Mouse (Mus musculus): Measurements from ENCODE around the gene Tvp23a.

Tvp23a gene

DNA sequence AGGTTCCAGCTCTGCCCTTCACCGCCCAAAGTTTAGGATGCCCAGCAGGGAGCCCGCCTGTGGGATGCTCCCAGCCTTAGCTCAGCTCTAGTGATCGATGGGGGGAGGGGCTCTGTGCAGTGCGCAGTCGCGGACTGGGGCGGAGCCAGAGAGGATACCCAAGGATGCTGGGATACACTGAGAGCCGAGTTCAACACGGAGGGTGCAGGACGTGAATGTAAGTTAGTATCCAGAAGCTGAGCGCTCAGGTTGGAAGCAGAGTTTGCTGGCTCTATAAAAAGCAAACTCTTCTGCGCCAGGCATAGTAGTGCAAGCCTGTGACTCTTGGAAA, at the start of gene Tvp23a:
TSS of gene Tvp23a (minus strand) at position 99 of the 331 bp plus-strand sequence.
- DNase-seq: peak; percentile 90

DNA sequence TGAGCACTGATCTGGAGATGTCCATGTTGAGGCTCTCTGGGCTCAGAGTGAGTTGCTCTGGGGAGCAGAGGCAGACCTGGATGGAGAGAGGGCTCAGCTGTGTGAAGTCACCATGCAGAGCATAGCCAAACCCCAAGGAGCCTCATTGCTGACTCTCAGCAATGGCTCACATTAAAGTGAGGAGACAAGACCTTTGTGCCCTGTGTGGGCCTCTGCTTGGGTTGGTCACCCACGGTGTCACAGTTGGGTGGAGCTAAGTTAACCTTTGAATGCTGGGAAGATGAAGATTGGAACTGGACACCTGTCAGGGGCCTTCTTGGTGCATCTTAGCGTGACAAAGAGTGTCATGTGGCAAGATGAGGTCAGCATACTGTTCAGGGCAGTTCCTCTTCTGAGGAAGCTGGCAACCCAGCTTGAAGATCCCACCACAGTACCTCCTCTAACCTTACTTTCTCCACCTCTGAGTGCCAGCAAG, 48.7 kb upstream of the Tvp23a start:
- DNase-seq: no peak

DNA sequence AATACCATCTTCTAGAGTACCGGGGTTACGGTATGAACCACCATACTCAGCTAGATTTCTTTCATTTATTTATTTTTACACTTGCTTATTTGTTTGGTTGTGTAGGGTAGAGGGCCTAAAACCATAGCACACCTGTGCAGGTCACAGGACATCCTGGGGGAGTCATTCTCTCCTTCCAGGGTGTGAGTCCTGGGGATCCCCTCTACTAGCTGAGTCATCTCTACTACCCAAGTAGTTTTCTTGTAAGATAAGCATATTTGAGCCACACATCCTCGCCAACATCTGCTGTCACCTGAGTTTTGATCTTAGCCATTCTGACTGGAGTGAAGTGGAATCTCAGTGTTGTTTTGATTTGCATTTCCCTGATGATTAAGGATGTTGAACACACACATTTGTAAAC, 45.4 kb upstream of the Tvp23a start:
- no peak for DNase-seq

GRCm38 (mm10) chr16:10491716-10492115, 44.6 kb upstream of the Tvp23a start:
- no peak for DNase-seq

- no peak for DNase-seq
These were observed 43.5 kb upstream of the Tvp23a start for GRCm38 (mm10) chr16:10490503-10491150.

- no peak for DNase-seq
These were observed 42.8 kb upstream of the Tvp23a start for GRCm38 (mm10) chr16:10489904-10490457.

- DNase-seq: no peak
These were observed 42.3 kb upstream of the Tvp23a start for GRCm38 (mm10) chr16:10489483-10489882.

GRCm38 (mm10) chr16:10488769-10489481, 41.8 kb upstream of the Tvp23a start:
- no peak for DNase-seq

DNA sequence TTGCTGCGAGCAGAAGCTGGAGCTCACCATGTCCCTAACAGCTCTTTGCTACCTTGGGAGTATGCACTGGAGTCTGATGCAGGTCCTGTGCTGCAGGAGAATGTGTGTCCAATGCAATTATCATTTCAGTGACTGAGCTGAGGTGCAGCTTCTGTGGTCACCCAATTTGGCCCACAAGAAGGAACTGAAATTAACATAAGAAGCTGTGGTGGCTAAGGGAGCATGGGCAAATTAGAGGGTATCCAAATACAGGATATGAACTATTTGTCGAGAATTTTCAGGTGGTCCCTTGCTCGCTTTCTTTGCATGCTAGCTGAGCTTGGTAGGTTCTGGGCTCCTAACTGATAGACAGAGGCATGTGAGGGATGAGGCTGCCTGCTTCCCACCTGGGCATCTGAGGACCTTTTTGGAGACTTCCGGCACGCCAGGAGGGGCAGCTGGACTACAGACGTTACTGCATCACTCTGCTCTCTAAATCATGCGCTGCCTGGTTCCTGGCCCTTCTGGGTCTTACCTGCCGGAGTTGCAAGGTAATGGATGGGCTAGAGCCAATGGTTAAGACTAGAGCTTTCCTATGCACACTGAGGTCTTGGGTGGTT, 40.8 kb upstream of the Tvp23a start:
- no peak for DNase-seq

- no peak for DNase-seq
These were observed 39.8 kb upstream of the Tvp23a start for GRCm38 (mm10) chr16:10486993-10487392.

DNA sequence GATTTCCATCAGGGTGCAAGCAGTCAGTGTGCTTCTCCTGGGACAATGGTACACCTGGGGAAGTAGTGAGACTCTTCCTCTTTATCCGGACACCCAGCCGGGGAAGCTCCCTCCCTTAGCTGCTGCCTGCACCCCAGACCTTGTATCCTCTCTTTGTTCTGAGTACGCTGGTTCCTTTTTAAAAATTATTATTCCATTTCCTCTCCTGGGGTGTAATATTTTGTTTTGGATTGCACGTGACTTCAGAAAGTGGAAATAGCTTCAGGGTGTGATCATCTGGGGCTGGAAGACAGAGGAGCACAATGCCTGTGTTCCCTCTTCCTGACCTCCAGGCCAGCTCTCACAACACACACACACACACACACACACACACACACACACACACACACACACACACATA, 35.2 kb upstream of the Tvp23a start:
- DNase-seq: no peak

GRCm38 (mm10) chr16:10479857-10480256, 32.7 kb upstream of the Tvp23a start, which contains the start of gene Ciita:
Ciita (plus strand) TSS chr16:10480059.
- DNase-seq: no peak

GRCm38 (mm10) chr16:10475919-10476318, 28.8 kb upstream of the Tvp23a start:
- DNase-seq: no peak

DNA sequence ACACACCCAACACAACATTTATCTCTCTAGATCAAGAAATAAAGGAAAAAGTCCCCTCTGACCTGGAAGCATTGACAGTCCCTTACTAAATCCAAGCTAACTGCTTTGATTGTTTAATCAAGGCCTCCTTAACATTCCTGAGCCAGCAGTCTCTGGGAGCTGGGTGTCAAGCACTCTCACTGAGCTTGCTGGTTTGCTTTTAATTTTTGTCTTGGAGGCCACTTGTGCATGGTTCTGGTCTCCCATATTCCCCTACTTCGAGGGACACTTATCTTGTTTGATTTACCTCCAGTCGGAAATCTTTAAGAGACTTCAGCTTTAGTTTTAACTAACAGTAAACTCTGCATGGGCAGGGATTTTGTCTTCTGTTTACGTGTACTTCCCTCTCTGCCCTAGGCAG, 27.8 kb upstream of the Tvp23a start:
- DNase-seq: no peak

DNA sequence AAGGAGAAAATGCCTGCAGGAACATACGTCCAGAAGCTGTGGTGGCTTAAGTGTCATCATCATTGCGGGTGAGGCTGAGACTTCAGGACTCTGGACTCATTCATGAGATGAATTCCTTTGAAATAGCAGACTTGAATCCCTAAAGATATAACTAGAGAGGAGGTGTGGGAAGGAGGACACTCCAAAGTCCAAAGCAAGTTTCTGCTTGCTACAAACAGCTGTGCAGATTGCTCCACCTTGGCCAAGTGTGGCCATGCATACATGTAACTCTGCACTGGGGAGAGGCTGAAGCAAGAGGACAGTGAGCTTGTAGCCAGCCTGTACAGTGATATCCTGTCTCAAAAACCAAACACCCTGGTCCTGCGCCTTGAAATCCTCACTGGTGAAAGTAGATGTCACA, 24.8 kb upstream of the Tvp23a start:
- no peak for DNase-seq

- peak; percentile 5 for DNase-seq
These were observed 21.0 kb upstream of the Tvp23a start for GRCm38 (mm10) chr16:10468201-10468600.

DNA sequence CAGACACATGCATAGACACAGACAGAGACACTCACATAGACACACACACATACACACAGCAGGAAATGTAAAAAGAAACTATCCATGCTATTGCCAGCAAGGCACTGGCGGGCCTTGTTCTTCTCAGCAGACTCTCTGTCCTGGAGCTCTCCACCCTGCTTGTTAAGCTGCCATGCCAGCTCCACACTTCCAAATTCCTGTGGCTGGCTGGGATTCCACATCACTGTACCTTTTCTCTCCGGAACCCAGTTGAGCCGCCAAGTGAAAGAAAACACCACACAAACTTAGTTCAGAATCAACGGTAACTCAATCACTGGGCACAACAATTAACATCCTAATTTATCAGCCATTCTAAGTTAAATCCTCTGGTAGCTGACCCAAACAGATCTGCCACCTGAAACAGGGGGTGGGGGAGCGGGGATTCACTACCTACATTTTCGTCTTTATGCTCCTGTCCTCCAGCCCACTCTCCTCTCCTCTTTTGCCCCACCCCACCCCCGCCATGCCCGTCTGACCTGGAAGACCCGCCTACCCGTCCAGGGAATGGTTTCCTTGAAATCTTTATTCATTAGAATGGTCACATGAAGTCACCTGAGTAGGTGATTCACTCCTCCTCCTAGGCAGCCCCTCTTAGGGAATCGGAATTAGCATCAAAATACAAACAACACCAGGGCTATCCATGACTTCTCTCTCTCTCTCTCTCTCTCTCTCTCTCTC, 20.4 kb upstream of the Tvp23a start:
- DNase-seq: no peak

- no peak for DNase-seq
These were observed 18.0 kb upstream of the Tvp23a start for GRCm38 (mm10) chr16:10465011-10465681.

DNA sequence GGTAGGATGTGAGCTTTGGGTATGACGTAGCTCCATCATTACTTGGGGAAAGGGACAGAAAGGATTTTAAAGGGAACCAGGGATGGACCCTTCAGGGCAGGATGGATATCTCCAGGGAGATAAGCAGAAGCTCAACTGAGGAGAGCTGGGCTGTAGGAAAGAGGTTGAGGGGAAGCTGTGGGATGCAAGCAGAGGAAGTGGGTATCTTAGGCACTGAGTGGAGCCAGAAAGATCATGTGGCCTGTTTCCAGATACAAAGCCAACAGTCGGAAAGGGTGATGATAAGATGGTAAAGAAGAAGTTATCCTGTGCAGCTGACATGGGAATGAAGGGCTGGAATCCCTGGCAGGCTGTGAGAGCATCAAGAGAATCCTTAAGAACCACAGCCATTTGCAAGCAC, 14.0 kb upstream of the Tvp23a start:
- no peak for DNase-seq

- DNase-seq: no peak
These were observed 13.0 kb upstream of the Tvp23a start for GRCm38 (mm10) chr16:10460188-10460587.

DNA sequence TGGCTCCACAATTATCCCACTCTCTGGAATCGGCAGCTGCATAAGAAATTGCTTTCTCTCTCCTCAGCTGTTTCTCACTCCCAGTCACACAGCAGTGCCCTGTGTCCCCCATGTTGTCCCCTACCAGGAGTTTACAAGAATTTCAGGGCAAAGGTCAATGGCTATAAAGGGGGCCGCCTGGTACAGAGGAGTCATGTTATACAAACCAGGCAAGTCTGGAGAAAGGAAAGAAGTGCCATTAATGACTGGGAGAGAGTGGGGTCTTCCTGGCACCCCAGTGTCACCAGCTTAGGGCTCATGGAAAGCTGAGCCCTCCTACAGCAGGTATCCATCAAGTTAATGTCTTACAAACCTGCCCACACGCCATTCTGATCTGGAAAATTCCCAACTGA, 7.4 kb upstream of the Tvp23a start:
- no peak for DNase-seq

GRCm38 (mm10) chr16:10453872-10454582, 6.9 kb upstream of the Tvp23a start:
- no peak for DNase-seq

All from retina, postnatal 1 day (tissue).